Mouse (Mus musculus): ENCODE measurements at regions not wholly inside any gene's neighbourhood (a gene's known extent, or its start where the extent isn't known, plus 50 kb on each side); places are given as distances from the start of the nearest gene placed in this dataset.

DNA sequence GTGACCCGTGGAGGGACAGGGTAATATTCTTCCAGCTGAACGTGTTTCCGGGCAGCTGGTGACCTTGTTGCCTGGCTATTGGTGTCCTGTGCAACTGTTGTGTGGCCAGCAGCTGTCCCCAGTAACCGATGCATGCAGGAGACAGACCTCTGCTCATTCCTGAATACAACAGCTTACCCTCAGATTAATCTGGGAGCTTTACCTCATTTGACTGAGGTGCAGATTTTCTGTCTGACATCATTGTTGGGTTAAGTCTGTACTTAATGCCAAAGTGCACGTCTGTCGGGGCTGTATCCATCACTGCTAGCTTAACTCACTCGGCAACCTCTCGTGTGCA, 119.6 kb upstream of the Mpp6 start:
- no peak for DNase-seq (ENCODE audit: low spot score in 2 of 2)

DNA sequence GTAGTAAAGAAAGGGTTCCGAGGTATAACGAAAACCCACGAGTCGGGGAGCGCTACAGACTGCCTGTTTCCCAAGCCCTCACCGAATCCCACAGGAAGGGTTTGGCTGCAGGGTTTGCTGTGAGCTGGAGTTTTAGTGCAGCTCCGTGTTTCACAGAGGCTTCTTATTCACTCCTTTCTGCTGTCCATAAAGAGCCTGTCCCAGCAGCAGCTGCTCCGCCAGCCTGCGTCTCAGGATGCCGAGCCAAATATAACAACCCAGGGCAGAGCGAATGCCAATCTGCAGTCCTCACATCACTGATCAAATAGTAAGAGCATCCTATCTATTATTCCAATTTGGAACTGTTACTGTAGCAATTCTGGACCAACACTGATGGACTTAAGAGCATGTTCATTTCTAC, 110.7 kb upstream of the Mpp6 start:
- no peak for DNase-seq (ENCODE audit: low spot score in 2 of 2)

DNA sequence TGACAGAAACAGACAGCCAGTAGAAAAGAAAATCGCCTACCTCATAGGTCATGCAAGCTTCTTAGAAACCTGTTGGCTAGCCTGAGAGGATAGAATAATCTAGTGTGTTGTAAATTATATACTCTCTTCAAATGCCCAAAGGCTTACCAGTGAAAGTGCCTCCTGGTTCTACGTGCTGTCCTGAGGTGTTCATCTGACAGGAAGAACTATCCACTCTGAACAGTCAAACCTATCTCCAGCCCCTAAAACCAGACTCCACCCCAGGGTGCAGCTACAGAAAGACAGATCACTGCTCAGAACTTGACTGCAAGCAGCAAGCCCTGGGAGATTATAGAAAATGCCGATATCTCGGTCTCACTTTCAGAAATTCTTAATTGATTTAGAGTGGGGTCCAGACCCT, 102.0 kb upstream of the Mpp6 start:
- DNase-seq (ENCODE audit: low spot score in 2 of 2), result no peak

DNA sequence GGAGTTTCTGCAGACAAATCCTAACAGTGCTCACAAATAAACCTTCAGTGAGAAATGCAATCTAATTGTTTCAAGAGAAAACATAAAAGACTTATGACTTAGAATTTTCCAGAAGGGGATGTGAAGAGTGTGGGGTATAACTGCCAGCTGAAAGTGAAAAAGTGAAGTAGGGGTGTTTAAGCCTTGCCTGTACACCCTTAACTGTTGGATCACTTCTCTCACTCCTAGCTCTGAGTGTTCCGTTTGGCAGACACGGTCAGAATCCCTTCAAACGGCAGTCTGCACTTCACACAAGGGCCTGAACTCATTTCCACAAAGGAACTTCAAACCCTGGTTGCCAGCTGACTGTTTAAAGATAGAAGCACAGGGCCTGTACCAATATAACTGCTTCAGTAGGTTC, 101.2 kb upstream of the Mpp6 start:
- DNase-seq (ENCODE audit: low spot score in 2 of 2), result no peak

DNA sequence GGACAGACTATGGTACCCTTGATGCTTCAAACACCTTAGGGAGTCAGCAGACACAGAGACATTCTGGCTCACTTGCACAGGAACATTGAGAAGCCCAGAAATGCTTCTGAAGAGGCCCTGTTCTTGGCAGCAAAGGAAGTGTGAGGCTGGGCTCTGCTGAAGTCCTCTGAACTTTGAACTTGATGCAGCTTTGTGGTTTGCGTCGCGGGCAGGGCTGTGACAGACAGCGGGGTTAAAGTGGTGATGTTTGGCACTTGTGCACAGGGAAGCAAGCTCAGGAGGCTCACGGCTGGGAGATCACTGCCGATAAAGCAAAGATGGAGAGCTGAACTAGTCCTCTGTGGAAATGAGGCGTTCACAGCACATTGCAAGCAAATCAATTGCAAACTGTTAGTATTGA, 100.7 kb upstream of the Mpp6 start:
- no peak for DNase-seq (ENCODE audit: low spot score in 2 of 2)

DNA sequence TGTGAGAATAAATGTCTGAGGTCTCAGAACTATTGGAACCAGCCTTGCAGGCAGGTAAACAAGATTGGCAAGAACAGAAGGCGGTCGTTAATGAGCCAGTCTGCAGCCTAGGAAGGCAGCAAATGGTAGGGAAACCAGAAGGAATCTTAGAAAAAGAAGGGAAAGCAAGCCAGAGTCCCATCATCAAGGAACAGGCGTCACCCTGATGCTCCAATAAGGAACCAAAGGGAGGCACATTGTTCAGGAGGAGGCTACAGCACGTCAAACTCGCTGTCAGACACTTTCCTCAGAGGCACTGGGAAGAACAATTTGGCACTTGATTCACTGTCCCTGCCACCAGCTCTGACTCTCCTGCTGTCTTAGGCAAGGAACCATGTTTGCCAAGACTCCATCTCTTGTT, 100.2 kb upstream of the Mpp6 start:
- no peak for DNase-seq (ENCODE audit: low spot score in 2 of 2)

DNA sequence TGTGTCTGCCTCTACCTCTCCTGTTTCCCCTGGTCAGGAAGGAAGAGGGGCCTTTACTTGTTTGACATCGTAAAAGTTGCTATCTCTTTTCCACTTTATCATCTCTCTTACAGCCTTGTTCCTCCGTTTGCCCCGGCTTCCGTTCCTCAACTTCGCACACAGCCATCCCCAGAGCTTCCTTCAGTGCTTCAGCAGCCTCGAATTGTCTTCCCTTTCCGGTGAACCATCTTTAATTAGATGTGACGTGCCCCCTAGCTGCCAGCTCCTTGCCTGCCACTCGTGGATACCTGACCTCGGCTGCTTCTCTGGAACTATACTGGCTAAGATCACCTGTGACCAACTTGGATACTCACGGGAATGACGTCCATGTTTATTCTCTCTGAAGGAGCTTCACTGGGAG, 99.0 kb upstream of the Mpp6 start:
- no peak for DNase-seq (ENCODE audit: low spot score in 2 of 2)

DNA sequence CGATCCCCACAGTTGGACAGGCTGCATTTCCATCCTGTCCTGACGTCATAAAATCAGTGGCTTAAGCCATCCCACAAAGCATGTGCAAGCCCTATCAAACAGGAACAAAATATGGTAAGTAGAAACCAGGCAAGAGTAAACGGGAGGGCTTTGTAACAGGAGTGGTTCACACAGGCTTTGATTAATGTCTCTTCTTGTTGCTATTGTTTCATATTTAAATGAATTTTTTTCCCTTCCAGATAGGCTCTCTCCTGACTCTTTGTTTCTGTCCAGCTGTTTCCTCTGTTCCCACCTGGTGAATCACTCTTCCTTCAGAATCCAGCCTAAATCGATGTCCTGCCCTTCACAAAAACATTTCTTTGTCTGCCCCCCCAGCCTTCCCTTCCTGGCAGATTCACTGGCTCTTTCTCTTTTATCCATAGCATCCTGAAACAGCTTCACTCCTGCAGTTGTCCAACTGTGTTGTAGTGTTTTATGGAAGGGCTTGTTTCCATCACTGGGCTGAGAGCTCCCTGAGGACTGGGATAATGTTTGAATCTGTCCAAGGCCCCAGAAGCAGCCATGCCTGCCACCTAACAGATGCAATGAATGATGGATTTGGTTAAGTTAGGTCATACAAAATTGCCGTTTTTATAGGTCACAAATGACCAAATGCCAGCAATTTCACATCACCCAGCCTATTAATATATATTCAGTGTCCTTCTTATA, 98.1 kb upstream of the Mpp6 start:
- no peak for DNase-seq (ENCODE audit: low spot score in 2 of 2)

DNA sequence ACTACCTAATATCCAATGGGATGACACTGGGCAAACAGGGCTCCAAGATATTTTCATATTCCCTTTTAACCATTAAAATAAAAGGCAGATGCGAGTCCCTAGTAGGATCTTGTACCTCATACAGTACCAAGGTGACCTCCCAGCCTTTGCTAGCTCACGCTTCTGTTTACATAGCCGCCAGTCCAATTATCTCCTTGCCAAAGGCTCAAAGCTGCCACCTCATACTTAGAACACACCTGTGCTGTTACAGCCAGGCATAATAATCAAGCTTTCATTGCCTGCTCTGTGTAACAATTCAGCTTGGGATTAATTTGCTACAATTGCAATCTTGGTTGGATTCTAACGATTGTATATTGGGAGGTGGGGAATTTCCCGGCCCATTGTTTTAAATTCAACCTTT, 97.0 kb upstream of the Mpp6 start:
- DNase-seq (ENCODE audit: low spot score in 2 of 2), result no peak

DNA sequence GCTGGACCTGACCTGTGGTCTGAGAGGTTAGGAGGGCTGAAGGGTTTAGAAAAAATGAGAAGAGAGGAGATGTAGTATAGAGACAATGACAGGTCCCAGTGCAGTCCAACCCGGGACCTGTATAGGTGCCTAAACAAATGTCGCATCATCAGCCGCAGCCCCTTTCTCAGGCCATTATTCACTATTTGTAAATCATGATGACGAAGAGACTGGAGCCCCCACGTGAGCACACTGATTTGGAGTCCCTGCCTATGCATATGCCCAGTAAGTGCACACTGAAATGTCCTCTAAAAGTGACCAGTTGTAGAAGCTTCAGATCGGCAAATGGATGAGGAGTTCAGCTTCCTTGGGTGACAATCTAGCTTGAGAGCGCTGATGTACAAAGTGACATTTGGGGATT, 96.2 kb upstream of the Mpp6 start:
- no peak for DNase-seq (ENCODE audit: low spot score in 2 of 2)

DNA sequence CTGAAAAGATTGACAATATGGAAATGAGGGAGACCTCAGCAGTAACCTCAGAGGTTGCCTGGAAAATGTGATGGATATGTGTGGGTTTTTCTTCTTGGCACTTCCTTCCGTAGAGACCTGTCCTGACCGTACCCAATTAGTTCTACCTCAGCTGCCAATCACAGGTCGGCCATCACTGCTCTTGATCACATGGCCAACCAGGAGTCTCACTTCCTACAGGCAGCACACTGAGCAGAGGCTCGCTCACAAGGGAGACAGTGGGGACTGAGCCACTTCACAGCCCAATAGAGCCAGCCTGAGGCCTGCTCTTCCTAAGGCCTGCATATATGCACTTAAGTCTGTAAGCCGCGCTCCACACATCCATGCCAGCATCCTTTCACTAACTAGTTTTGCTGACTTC, 82.1 kb upstream of the Mpp6 start:
- no peak for DNase-seq (ENCODE audit: low spot score in 2 of 2)

DNA sequence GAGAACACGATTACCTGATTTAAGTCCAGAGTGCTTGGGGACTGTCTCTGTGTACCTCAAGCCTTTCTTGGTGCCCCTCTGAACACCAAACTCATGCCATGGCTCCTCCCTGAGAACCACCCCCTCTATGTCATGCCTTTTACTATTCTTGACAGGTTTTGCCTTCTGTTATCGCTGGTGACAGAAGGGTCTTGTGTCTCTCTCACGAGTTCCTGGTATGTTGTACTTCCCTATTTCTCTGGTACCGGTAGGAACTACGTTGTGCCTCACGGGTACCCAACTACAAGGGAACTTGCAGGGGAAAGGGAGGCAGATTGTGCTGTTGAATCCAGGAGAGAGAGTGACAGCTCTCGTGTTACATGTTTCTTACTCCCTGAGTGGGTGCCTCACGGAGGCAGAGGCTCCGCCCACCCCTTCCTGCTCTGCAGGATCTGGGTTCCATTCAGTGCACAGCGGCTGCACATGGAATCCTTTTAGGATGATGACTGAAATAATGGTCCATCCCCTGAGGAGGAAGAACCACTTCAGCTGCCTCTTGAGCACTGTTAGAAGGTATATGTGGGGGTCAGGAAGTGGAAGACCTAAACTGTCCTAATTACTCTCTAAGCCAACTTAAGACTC, 80.0 kb upstream of the Mpp6 start:
- DNase-seq (ENCODE audit: low spot score in 2 of 2), result no peak

DNA sequence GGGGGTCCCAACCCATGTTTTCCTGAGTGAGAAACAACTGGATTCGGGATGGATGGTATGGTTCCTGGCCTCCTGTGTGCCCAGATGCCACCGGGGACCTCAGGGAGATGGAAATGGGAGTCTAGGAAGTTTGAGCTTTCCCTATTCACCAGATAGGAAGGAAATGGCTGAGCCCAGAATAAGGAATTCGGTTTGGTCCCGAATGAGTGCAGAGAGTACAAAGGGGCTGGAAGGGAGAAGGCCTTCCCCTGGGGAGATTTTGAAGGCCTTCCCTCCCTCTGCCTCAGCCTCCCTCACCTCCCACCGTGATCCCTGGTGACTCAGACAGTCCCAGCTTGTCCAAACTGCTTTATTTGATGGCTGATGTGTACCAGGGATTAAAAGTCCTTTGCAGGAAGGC, 78.7 kb upstream of the Mpp6 start:
- no peak for DNase-seq (ENCODE audit: low spot score in 2 of 2)

DNA sequence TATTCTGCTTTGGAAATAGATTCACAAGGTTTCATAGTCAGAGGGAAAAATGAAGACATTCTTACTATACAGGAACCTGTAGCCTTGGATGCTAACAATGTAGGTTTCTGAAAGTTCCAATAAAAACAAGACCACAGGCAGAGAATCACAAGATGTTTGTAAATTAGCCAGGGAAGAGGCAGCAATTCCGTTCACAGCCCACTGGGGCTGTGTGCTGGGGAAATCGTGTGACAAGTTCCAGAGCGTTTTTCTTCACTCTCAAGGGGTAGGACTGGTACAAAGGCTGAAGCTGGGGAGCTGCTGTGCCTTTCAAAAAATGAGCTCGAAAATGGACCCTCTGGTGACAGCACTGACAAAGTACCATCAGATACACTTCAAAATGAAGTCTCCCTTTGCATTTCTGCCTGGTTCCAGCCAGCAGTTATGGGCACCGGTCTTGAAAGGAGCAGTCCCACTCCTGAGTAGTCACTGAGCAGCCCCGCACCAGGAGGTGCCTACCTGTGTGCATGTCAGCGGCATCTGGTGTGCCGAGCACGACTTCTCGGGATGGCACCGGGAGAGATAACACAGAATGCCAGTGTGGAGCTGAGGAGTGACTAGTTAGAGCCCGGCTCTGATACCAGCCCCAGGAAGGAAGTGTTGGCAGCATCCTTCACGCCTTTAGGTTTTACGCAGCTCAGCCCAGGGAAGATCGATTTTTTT, 77.0 kb upstream of the Mpp6 start:
- no peak for DNase-seq (ENCODE audit: low spot score in 2 of 2)

DNA sequence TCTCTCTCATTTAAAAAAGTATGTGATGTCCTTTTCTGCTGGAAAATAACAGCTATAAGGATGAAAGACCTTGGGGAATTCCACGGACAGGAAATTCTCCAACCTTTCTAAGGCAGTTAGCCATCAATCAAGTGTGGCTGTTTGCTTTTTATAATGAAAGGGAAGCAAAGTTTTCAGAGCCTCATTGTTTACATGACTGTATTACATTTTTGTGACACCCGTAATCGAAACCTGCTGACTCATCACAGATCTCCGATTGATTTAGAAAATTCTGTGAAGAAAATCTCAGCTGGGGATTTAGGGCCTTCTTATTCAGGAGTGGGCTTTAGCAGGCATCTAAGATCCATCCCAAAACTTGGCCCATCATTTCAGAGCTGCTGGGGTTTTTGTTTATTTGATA, 72.4 kb upstream of the Mpp6 start:
- DNase-seq (ENCODE audit: low spot score in 2 of 2), result no peak

DNA sequence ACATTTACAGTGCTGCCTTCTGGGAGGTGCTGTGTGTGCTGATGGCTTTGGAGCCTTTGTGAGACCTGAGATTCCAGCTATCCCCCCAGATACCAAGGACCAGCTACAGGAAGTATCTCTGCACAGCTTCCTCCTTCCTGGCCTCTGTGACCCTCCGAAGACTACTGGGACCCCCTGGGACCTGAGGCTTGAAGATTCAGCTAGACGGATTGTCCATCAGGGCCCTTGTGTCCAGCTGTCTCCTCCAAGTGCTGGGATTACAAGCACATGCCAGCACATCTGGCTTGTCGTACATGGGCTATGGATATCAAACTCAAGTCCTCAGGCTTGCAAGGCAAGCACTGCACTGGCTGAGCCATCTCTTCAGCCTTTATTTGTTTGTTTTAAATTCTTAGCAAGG, 71.7 kb upstream of the Mpp6 start:
- no peak for DNase-seq (ENCODE audit: low spot score in 2 of 2)

DNA sequence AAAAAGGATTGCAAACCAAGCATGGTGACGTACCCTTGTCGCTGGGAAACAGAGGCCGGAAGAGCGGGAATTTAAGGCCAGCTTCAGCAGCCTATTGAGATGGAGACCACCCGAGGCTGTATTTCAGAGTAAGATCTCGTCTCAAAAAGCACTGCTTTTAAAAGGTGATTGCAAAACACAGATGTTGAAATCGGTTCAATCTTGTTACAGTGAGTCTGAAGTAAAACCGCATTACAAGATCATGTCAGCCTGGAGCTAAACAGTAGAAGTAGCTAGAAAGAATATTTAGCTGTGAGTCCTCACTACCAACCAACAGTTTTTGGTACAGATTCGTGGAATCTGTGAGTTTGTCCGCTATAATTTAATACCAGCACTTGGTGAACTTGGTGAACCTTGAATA, 69.0 kb upstream of the Mpp6 start:
- no peak for DNase-seq (ENCODE audit: low spot score in 2 of 2)

DNA sequence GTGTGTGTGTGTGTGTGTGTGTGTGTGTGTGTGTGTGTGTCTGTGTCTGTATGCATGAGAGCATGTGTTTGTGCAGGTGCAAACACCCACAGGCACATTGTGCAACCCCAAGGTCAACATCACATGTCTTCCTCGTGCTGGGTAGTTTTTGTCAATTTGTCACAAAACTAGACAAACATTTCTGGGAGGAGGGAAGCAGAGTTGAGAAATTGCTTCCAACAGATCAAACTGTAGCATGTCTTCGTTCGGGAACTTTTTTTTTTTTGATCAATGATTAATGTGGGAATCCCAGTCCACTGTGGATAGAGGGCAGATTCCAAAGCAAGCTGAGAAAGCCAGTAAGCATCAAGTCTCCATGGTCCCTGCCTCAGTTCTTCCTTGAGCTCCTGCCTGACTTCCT, 67.9 kb upstream of the Mpp6 start:
- DNase-seq (ENCODE audit: low spot score in 2 of 2), result no peak

DNA sequence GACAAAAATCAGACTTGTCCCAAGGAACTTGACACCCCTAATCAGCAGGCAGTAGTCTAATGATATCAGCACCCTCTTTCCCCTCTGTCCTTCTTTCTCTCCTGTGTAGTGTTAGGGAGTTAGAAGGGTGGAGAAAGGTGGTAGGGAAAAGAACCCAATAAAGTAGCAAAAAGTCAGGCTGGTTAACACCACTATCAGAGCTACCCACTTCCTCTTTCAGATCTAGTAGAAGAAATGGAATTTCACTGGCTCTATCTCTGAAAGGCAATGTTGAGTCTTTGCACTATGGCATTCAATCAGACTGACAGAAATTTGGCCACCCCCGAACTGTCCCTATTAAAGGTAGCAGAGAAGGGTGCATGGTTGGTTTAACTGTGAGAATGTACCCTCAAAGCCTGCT, 65.9 kb upstream of the Mpp6 start:
- DNase-seq (ENCODE audit: low spot score in 2 of 2), result no peak

DNA sequence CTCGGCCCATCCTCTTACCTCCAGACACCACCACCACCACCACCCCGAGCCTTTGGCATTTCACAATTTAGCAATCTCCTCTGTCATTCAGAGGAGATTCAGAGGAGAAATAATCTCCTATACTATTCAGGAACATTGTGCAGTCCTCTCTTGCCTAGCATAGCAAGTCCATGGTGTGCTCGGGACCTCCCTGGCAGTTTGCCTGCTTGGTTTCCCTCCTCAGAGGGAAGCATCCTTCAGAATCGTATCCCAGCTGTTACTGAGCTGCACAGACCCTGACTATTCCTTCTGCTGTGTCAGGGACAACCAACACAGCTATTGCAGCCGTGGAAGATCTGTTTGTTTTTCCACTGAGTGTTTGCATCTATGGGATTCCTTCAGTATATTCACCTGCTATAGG, 63.3 kb upstream of the Mpp6 start:
- no peak for DNase-seq (ENCODE audit: low spot score in 2 of 2)

DNA sequence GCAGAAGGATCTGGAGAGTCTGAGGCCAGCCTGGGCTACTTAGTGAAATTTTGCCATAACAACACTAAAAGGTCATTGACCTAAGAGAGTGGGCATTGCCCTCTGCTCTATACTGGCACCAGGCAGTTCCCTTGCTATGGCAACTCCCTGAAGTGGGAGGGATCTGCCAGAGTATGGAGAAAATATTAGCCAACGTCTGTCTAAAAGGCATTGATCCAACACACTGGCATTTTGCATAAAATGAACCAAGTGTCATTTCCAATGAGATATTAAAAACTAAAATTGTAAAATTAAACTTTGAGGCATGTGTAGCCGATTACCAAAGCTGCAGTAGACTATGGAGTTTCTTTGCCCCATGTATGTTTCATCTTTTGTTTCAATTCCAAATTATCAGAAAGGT, 57.6 kb upstream of the Mpp6 start:
- DNase-seq (ENCODE audit: low spot score in 2 of 2), result no peak

DNA sequence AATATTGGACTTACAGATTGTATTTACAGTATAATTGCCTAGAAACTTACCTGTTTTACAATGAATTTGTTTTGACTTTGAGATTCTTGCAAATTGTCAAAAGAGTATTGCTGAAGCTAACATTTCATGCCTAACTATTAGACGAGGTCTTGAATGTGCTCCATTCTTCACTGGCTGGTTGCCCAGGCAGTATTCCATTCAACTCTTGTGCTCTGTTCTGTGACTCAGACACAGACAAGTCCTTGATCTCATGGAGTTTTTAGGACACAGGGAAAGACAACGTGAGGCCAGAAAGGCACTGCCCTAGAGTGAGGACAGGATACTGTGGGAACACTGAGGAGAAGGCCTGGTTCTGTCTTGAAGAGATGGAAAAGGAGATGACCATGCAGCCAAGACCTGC, 57.0 kb upstream of the Mpp6 start:
- DNase-seq (ENCODE audit: low spot score in 2 of 2), result no peak

DNA sequence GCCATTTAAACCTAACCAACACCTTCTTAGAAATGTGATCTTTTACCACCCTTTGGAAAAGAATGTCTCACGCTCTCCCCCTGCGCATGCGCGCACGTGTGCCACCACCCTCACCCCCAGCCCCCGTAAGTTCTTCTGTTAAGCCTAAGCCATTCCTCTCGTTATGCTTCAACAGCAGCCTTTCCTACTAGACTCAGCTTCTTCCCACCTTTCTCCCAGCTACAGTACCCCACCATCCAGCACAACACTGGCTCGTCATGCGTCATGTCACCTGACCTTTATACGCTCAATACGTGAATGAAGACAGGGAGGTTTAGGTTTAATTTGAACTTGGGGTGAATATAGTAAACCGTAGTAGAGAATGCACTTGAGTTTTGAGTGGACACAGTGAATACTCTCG, 55.8 kb upstream of the Mpp6 start:
- DNase-seq (ENCODE audit: low spot score in 2 of 2), result no peak

DNA sequence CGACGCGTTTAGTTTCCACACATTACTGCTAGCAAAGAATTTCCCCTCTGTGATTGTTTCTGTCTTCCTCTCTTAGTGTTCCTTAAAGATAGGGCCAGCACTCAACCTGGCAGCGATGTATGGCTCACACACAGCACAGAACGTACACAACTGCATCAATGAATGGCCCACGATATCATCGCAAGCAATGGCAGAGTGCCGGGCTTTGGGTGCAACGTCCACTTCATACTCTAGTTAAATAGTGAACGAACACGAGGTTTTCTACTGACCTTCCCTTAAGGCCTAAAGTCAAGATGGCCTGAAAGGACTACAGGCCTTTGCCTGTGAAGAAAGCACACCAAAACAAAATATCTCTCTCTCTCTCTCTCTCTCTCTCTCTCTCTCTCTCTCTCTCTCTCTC, 51.4 kb upstream of the Mpp6 start:
- DNase-seq (ENCODE audit: low spot score in 2 of 2), result no peak

Measured in left cerebral cortex, adult 9 months (tissue).